ENCODE assay signal across 34 mouse cellular contexts in genomic region chr1:138908860-138909259, GRCm38 (mm10).
"Had no signal": no experiment of that assay in that cellular context is flagged by ENCODE, and none has a peak within 500 bp of the region (broad histone marks: within the 10 kb centered on the region; RNA-seq: fewer than 3 reads in every experiment).

No protein-coding gene starts in this region.

- H3K36me3 ChIP-seq: heart, embryonic 10.5 days; heart, embryonic 12.5 days; heart, embryonic 13.5 days; heart, embryonic 15.5 days; hindbrain, embryonic 12.5 days; hindbrain, embryonic 13.5 days; hindbrain, embryonic 15.5 days; intestine, embryonic 15.5 days; kidney, embryonic 15.5 days had no signal

- H3K9me3 ChIP-seq: heart, embryonic 10.5 days; heart, embryonic 12.5 days; heart, embryonic 13.5 days; heart, embryonic 15.5 days; hindbrain, embryonic 12.5 days; hindbrain, embryonic 13.5 days; hindbrain, embryonic 15.5 days; intestine, embryonic 15.5 days; kidney, embryonic 15.5 days had no signal

- ATAC-seq: hindbrain, postnatal 0 days; inflammation-experienced regulatory T-cells, adult 6 months; intestine, embryonic 15.5 days; intestine, embryonic 16.5 days; intestine, postnatal 0 days had no signal

- H3K4me2 ChIP-seq: heart, embryonic 11.5 days; heart, embryonic 12.5 days; heart, embryonic 13.5 days; heart, embryonic 15.5 days; hindbrain, embryonic 12.5 days; hindbrain, embryonic 13.5 days; hindbrain, embryonic 14.5 days; hindbrain, embryonic 15.5 days; intestine, embryonic 15.5 days; kidney, embryonic 15.5 days had no signal

- DNase-seq: heart, postnatal 10 days; heart, postnatal 14 days; heart, postnatal 36 days; heart, postnatal 4 days; kidney, adult 11 months; kidney, adult 18-20 months; kidney, adult 2 months; kidney, adult 8-10 months; kidney, adult 9 months; kidney, postnatal 10 days; kidney, postnatal 14 days; kidney, postnatal 25 days; kidney, postnatal 36 days; kidney, postnatal 4 days; layer of hippocampus, adult 9-11 months; layer of hippocampus, postnatal 36 days had no signal

- H3K4me3 ChIP-seq: heart, embryonic 10.5 days; heart, embryonic 12.5 days; heart, embryonic 13.5 days; heart, embryonic 15.5 days; hindbrain, embryonic 12.5 days; hindbrain, embryonic 13.5 days; hindbrain, embryonic 15.5 days; intestine, embryonic 15.5 days; kidney, embryonic 15.5 days; layer of hippocampus, adult 2 months; left cerebral cortex, adult 2 months had no signal

- H3K27ac ChIP-seq: heart, embryonic 10.5 days; heart, embryonic 13.5 days; heart, embryonic 15.5 days; hindbrain, embryonic 12.5 days; hindbrain, embryonic 13.5 days; hindbrain, embryonic 14.5 days; hindbrain, embryonic 15.5 days; hindbrain, postnatal 0 days; intestine, embryonic 15.5 days; kidney, embryonic 15.5 days; kidney, postnatal 0 days; layer of hippocampus, adult 2 months; left cerebral cortex, adult 2 months had no signal

- H3K4me1 ChIP-seq: hindbrain, embryonic 12.5 days; hindbrain, embryonic 13.5 days; hindbrain, embryonic 15.5 days had no signal

- H3K27me3 ChIP-seq: heart, embryonic 12.5 days; heart, embryonic 13.5 days; heart, embryonic 15.5 days; hindbrain, embryonic 12.5 days; hindbrain, embryonic 13.5 days; hindbrain, embryonic 15.5 days; intestine, embryonic 15.5 days; kidney, embryonic 15.5 days had no signal

- H3K9ac ChIP-seq: heart, embryonic 12.5 days; heart, embryonic 13.5 days; heart, embryonic 15.5 days; hindbrain, embryonic 12.5 days; hindbrain, embryonic 13.5 days; hindbrain, embryonic 14.5 days; hindbrain, embryonic 15.5 days; intestine, embryonic 15.5 days; kidney, embryonic 15.5 days had no signal
